Mouse (Mus musculus): ENCODE results near the gene Mrps18b. TPM values are rescaled to one million over a fixed set of nuclear protein-coding genes. Genes with fewer than 3 reads are reported as not detected.

Mrps18b gene
- polyA plus RNA-seq, 1 experiment from 2014 or later: 55.6 TPM

- peak; percentile 32 for ATAC-seq
- Histone ChIP-seq H3K9me3 (ENCODE audit: control insufficient read depth, low read length) (no peaks in the 10 kb centered on the region), H3K9ac (replicated peaks; ENCODE audit: low read depth, low read length) (peak overlapping the region; percentile 90), H3K27me3 (replicated peaks; ENCODE audit: control insufficient read depth, insufficient read depth, low read length) (no peaks in the 10 kb centered on the region), H3K4me2 (ENCODE audit: low read length) (peak overlapping the region; percentile 77), H3K4me3 (replicated peaks; ENCODE audit: low read length) (peak overlapping the region; percentile 57), H3K36me3 (ENCODE audit: control insufficient read depth, insufficient read depth) (peaks cover 3% of the 10 kb centered on the region), H3K4me1 (replicated peaks; ENCODE audit: control insufficient read depth, insufficient read depth, low read length) (peaks cover 18% of the 10 kb centered on the region), H3K27ac (ENCODE audit: low read length) (peak overlapping the region; percentile 92)
- 23% methylated on average over 20 of the region's 20 CpGs for WGBS
These were observed 6.8 kb downstream of the Mrps18b start for GRCm38 (mm10) chr17:35909186-35909918.

GRCm38 (mm10) chr17:35907609-35908008, 8.6 kb downstream of the Mrps18b start:
- ATAC-seq: no peak
- no peak overlapping the region for H3K4me2 ChIP-seq (ENCODE audit: low read length)
- 76% methylated on average over 2 of the region's 2 CpGs for WGBS
- no peak overlapping the region for H3K9ac ChIP-seq (replicated peaks; ENCODE audit: low read depth, low read length)
- no peak overlapping the region for H3K27ac ChIP-seq (ENCODE audit: low read length)
- no peaks in the 10 kb centered on the region for H3K27me3 ChIP-seq (replicated peaks; ENCODE audit: control insufficient read depth, insufficient read depth, low read length)
- H3K4me1 ChIP-seq (replicated peaks; ENCODE audit: control insufficient read depth, insufficient read depth, low read length): peaks cover 18% of the 10 kb centered on the region
- no peaks in the 10 kb centered on the region for H3K9me3 ChIP-seq (ENCODE audit: control insufficient read depth, low read length)
- peaks cover 12% of the 10 kb centered on the region for H3K36me3 ChIP-seq (ENCODE audit: control insufficient read depth, insufficient read depth)
- no peak overlapping the region for H3K4me3 ChIP-seq (replicated peaks; ENCODE audit: low read length)

GRCm38 (mm10) chr17:35905587-35905986, 10.6 kb downstream of the Mrps18b start:
- no peaks in the 10 kb centered on the region for H3K27me3 ChIP-seq (replicated peaks; ENCODE audit: control insufficient read depth, insufficient read depth, low read length)
- no peak for ATAC-seq
- H3K4me3 ChIP-seq (replicated peaks; ENCODE audit: low read length): no peak overlapping the region
- H3K9ac ChIP-seq (replicated peaks; ENCODE audit: low read depth, low read length): no peak overlapping the region
- H3K27ac ChIP-seq (ENCODE audit: low read length): no peak overlapping the region
- H3K4me2 ChIP-seq (ENCODE audit: low read length): no peak overlapping the region
- H3K9me3 ChIP-seq (ENCODE audit: control insufficient read depth, low read length): no peaks in the 10 kb centered on the region
- peaks cover 16% of the 10 kb centered on the region for H3K36me3 ChIP-seq (ENCODE audit: control insufficient read depth, insufficient read depth)
- H3K4me1 ChIP-seq (replicated peaks; ENCODE audit: control insufficient read depth, insufficient read depth, low read length): peaks cover 18% of the 10 kb centered on the region
- 100% methylated on average over 1 of the region's 1 CpGs for WGBS

- no peak for ATAC-seq
These were observed 12.2 kb downstream of the Mrps18b start for GRCm38 (mm10) chr17:35903992-35904355.

GRCm38 (mm10) chr17:35903343-35903991, 12.7 kb downstream of the Mrps18b start:
- Histone ChIP-seq H3K9ac (replicated peaks; ENCODE audit: low read depth, low read length) (no peak overlapping the region), H3K27me3 (replicated peaks; ENCODE audit: control insufficient read depth, insufficient read depth, low read length) (no peaks in the 10 kb centered on the region), H3K36me3 (ENCODE audit: control insufficient read depth, insufficient read depth) (peaks cover 23% of the 10 kb centered on the region), H3K4me2 (ENCODE audit: low read length) (no peak overlapping the region), H3K27ac (ENCODE audit: low read length) (no peak overlapping the region), H3K4me3 (replicated peaks; ENCODE audit: low read length) (no peak overlapping the region), H3K4me1 (replicated peaks; ENCODE audit: control insufficient read depth, insufficient read depth, low read length) (peaks cover 8% of the 10 kb centered on the region), H3K9me3 (ENCODE audit: control insufficient read depth, low read length) (no peaks in the 10 kb centered on the region)
- 85% methylated on average over 9 of the region's 9 CpGs for WGBS
- ATAC-seq: no peak

More at GRCm38 (mm10) chr17:35903992-35904355, 12.2 kb downstream of the Mrps18b start:
- Histone ChIP-seq H3K4me2 (ENCODE audit: low read length) (no peak overlapping the region), H3K4me3 (replicated peaks; ENCODE audit: low read length) (no peak overlapping the region), H3K27ac (ENCODE audit: low read length) (no peak overlapping the region), H3K9ac (replicated peaks; ENCODE audit: low read depth, low read length) (no peak overlapping the region), H3K36me3 (ENCODE audit: control insufficient read depth, insufficient read depth) (peaks cover 23% of the 10 kb centered on the region), H3K4me1 (replicated peaks; ENCODE audit: control insufficient read depth, insufficient read depth, low read length) (peaks cover 13% of the 10 kb centered on the region), H3K27me3 (replicated peaks; ENCODE audit: control insufficient read depth, insufficient read depth, low read length) (no peaks in the 10 kb centered on the region), H3K9me3 (ENCODE audit: control insufficient read depth, low read length) (no peaks in the 10 kb centered on the region)
- 93% methylated on average over 4 of the region's 4 CpGs for WGBS

GRCm38 (mm10) chr17:35900636-35901035, 15.6 kb downstream of the Mrps18b start:
- no peak for ATAC-seq
- WGBS: 94% methylated on average over 3 of the region's 3 CpGs
- Histone ChIP-seq H3K27ac (ENCODE audit: low read length) (no peak overlapping the region), H3K9ac (replicated peaks; ENCODE audit: low read depth, low read length) (no peak overlapping the region), H3K4me2 (ENCODE audit: low read length) (no peak overlapping the region), H3K4me3 (replicated peaks; ENCODE audit: low read length) (no peak overlapping the region), H3K9me3 (ENCODE audit: control insufficient read depth, low read length) (no peaks in the 10 kb centered on the region), H3K27me3 (replicated peaks; ENCODE audit: control insufficient read depth, insufficient read depth, low read length) (no peaks in the 10 kb centered on the region), H3K4me1 (replicated peaks; ENCODE audit: control insufficient read depth, insufficient read depth, low read length) (peaks cover 21% of the 10 kb centered on the region), H3K36me3 (ENCODE audit: control insufficient read depth, insufficient read depth) (peaks cover 27% of the 10 kb centered on the region)

- peak; percentile 36 for ATAC-seq
- H3K9ac ChIP-seq (replicated peaks; ENCODE audit: low read depth, low read length): peak overlapping the region; percentile 92
- H3K4me2 ChIP-seq (ENCODE audit: low read length): peak overlapping the region; percentile 37
- peak overlapping the region; percentile 89; the same call in 1 of the 2 replicates for H3K4me3 ChIP-seq (replicated peaks; ENCODE audit: low read length)
- 44% methylated on average over 23 of the region's 23 CpGs for whole genome bisulfite sequencing
- peaks cover 22% of the 10 kb centered on the region for H3K36me3 ChIP-seq (ENCODE audit: control insufficient read depth, insufficient read depth)
- H3K4me1 ChIP-seq (replicated peaks; ENCODE audit: control insufficient read depth, insufficient read depth, low read length): peaks cover 24% of the 10 kb centered on the region
- H3K9me3 ChIP-seq (ENCODE audit: control insufficient read depth, low read length): no peaks in the 10 kb centered on the region
- H3K27ac ChIP-seq (ENCODE audit: low read length): peak overlapping the region; percentile 2
- no peaks in the 10 kb centered on the region for H3K27me3 ChIP-seq (replicated peaks; ENCODE audit: control insufficient read depth, insufficient read depth, low read length)
These were observed 18.3 kb downstream of the Mrps18b start for GRCm38 (mm10) chr17:35897644-35898573.

GRCm38 (mm10) chr17:35896781-35897643, 19.2 kb downstream of the Mrps18b start, which contains the start of gene 2310061I04Rik:
2310061I04Rik (minus strand) TSS chr17:35897431.
- H3K27me3 ChIP-seq (replicated peaks; ENCODE audit: control insufficient read depth, insufficient read depth, low read length): no peaks in the 10 kb centered on the region
- peaks cover 26% of the 10 kb centered on the region for H3K36me3 ChIP-seq (ENCODE audit: control insufficient read depth, insufficient read depth)
- 1% methylated on average over 64 of the region's 86 CpGs for WGBS
- H3K4me3 ChIP-seq (replicated peaks; ENCODE audit: low read length): peak within 1 kb of the TSS; percentile 89
- peaks cover 24% of the 10 kb centered on the region for H3K4me1 ChIP-seq (replicated peaks; ENCODE audit: control insufficient read depth, insufficient read depth, low read length)
- peak within 1 kb of the TSS; percentile 94 for H3K27ac ChIP-seq (ENCODE audit: low read length)
- peak within 1 kb of the TSS; percentile 92 for H3K9ac ChIP-seq (replicated peaks; ENCODE audit: low read depth, low read length)
- H3K9me3 ChIP-seq (ENCODE audit: control insufficient read depth, low read length): no peaks in the 10 kb centered on the region
- ATAC-seq: peak; percentile 95
- H3K4me2 ChIP-seq (ENCODE audit: low read length): peak within 1 kb of the TSS; percentile 100
